Mouse (Mus musculus) C2C12 (cell line): ENCODE measurements around the gene Iqsec1. TPM values are rescaled to one million over a fixed set of nuclear protein-coding genes. Genes with fewer than 3 reads are reported as not detected.

Experiments used
- H3K27me3 ChIP-seq: one replicate; pipeline ENCODE4 v1.6.1; 2011; ENCODE audit not compliant: control insufficient read depth, insufficient read depth, insufficient read length
- H3K36me3 ChIP-seq: one replicate; pipeline ENCODE4 v1.6.1; 2011; ENCODE audit not compliant: control insufficient read depth, insufficient read depth
- H3K4me3 ChIP-seq: one replicate; pipeline ENCODE4 v1.5.1; 2011; ENCODE audit warnings: mild to moderate bottlenecking, control low read depth; ENCODE audit not compliant: poor library complexity, insufficient read depth, severe bottlenecking
- H3K79me2 ChIP-seq: one replicate; pipeline ENCODE4 v1.6.1; 2011; ENCODE audit not compliant: control insufficient read depth, insufficient read depth
- H3K79me3 ChIP-seq: one replicate; pipeline ENCODE4 v1.6.1; 2011; ENCODE audit warnings: low read depth, control low read depth
- H3ac ChIP-seq: one replicate; pipeline ENCODE3; 2011; ENCODE audit warnings: low read depth; ENCODE audit not compliant: control insufficient read depth, insufficient read length
- CEBPB ChIP-seq: IDR thresholded peaks from one replicate; pipeline ENCODE4 v1.6.1; 2011; ENCODE audit warnings: low read depth, mild to moderate bottlenecking, control low read depth, moderate library complexity
- CTCF ChIP-seq: IDR thresholded peaks from one replicate; pipeline ENCODE4 v1.5.1; 2011; ENCODE audit not compliant: control insufficient read depth, insufficient read depth, insufficient read length
- FOSL1 ChIP-seq: IDR thresholded peaks from one replicate; pipeline ENCODE4 v1.8.0; 2011; ENCODE audit warnings: mild to moderate bottlenecking, low read length; ENCODE audit not compliant: poor library complexity, insufficient read depth, severe bottlenecking
- MAX ChIP-seq: IDR thresholded peaks from one replicate; pipeline ENCODE4 v1.6.1; 2011; ENCODE audit warnings: mild to moderate bottlenecking, control low read depth
- MYOD1 ChIP-seq: IDR thresholded peaks from one replicate; pipeline ENCODE4 v1.6.1; 2011; ENCODE audit warnings: low read depth; ENCODE audit not compliant: control insufficient read depth, insufficient read length
- MYOG ChIP-seq: IDR thresholded peaks from one replicate; pipeline ENCODE4 v1.6.1; 2011; ENCODE audit not compliant: control insufficient read depth, insufficient read length; ENCODE audit errors: extremely low read depth
- USF1 ChIP-seq: IDR thresholded peaks from one replicate; pipeline ENCODE4 v1.6.1; 2011; ENCODE audit warnings: low read depth, mild to moderate bottlenecking, control low read depth, moderate library complexity
- polyA plus RNA-seq: library from polyadenylated mRNA; unstranded; fragments of >200 nt; fragmentation: generic; extraction: Trizol; gene quantifications from one replicate; pipeline ENCODE4 v1.2.1, GENCODE M21; 2012; ENCODE audit warnings: missing spikeins

Gene Iqsec1
- polyA plus RNA-seq, 1 experiment: 20.6 TPM

DNA sequence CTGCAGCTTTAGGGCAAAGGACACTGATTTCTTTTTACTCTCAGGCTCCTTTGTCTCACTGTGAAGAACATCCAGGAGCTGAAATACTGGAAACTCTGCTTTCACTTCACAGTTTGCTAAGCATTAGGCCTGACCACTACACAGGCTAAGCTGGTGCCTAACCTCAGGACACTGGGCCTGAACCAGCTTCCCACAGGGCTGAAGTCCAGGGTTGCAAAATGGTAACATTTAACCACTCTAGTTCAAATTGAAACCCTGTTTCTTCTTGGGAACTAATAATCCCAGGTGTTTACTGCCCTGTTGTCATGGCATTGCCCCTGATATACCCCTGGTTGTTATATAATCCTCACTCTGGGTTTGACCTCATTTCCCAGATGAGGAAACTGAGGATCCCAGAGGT lies 234.8 kb downstream of the Iqsec1 start:
- no peak overlapping the region for H3ac ChIP-seq
- H3K36me3 ChIP-seq: peaks cover 28% of the 10 kb centered on the region
- peaks cover 89% of the 10 kb centered on the region for H3K79me2 ChIP-seq
- TF ChIP-seq MYOG (no peak), FOSL1 (no peak), CEBPB (no peak)
- H3K79me3 ChIP-seq: peaks cover 18% of the 10 kb centered on the region
- no peak overlapping the region for H3K4me3 ChIP-seq
- no peaks in the 10 kb centered on the region for H3K27me3 ChIP-seq

DNA sequence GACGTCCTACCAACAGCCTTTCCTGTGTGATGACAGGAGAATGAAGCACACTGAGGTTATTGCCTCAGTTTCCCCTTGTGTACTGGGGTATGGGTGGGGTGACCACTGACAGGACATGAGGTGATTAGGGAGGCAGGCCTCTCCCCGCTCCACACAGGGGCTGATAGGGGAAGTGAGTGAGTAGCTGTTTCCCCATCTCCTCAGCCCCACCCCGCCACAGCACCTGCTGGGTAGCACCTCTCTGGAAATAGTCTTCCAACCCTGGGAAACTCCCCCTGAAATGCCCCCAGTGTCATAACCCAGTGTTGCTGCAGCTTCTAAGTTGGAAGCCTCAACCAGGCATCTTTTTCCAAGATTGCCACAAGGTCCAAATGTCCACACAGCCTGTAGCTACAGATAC lies 236.9 kb downstream of the Iqsec1 start:
- Histone ChIP-seq H3K79me3 (peaks cover 25% of the 10 kb centered on the region), H3K27me3 (no peaks in the 10 kb centered on the region), H3K36me3 (peaks cover 35% of the 10 kb centered on the region), H3K4me3 (no peak overlapping the region), H3K79me2 (peaks cover 86% of the 10 kb centered on the region), H3ac (no peak overlapping the region)
- TF ChIP-seq USF1 (no peak), MYOG (no peak), FOSL1 (no peak), MAX (no peak), MYOD1 (no peak), CEBPB (no peak), CTCF (no peak)

DNA sequence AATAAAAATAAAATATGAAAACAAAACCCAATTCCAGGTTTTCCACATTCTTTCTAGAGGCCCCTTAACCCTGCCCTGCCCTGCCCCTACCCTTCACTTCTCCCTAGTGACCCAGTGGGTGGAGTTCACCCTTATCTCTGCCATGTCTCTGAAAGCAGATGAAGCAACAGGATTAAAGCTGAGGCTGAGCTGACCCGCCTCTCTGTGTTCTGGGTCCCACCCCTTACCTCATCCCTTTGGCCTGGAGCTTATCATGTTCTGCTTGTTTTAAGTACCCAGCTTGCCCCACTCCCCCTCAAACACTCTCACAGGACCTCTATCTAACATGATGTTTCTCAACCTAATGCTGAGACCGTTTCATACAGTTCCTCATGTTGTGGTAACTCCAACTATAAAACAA lies 238.4 kb downstream of the Iqsec1 start:
- TF ChIP-seq USF1: no peak
- TF ChIP-seq CEBPB: no peak
- no peak for TF ChIP-seq MYOG
- TF ChIP-seq FOSL1: no peak
- TF ChIP-seq MYOD1: no peak
- no peak for TF ChIP-seq CTCF
- no peak for TF ChIP-seq MAX
- peaks cover 24% of the 10 kb centered on the region for H3K79me3 ChIP-seq
- H3K79me2 ChIP-seq: peaks cover 85% of the 10 kb centered on the region
- H3K36me3 ChIP-seq: peaks cover 37% of the 10 kb centered on the region
- H3K4me3 ChIP-seq: no peak overlapping the region
- H3K27me3 ChIP-seq: no peaks in the 10 kb centered on the region
- H3ac ChIP-seq: no peak overlapping the region

DNA sequence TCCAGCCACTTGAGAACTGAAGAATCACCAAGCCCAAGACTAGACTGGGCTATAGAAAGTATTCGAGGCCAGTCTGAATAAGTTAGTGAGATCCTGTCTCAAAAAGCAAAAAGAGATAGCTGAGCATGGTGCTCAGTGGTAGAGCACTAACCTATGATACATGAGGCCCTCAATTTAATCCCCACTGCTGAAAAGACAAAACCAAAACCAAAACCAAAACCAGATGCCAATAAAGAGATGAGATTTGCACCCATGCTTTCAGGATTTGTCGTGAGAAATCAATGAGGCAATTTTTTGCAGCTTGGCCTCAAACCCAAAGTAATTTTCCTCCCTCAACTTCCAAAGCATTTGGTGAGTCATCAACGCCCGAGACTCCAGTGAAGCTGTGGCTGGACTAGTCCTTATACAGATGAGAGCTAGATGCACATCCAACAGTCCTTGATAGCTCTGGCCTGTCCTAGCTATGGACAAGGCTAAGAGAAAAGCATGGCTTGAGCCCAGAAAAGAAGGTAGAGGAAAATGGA lies 239.0 kb downstream of the Iqsec1 start:
- Histone ChIP-seq H3K4me3 (no peak overlapping the region), H3ac (no peak overlapping the region), H3K36me3 (peaks cover 37% of the 10 kb centered on the region), H3K27me3 (no peaks in the 10 kb centered on the region), H3K79me3 (peaks cover 22% of the 10 kb centered on the region), H3K79me2 (peaks cover 79% of the 10 kb centered on the region)
- TF ChIP-seq USF1: no peak
- no peak for TF ChIP-seq FOSL1
- no peak for TF ChIP-seq MYOG
- no peak for TF ChIP-seq MAX
- TF ChIP-seq MYOD1: no peak
- no peak for TF ChIP-seq CEBPB
- no peak for TF ChIP-seq CTCF

DNA sequence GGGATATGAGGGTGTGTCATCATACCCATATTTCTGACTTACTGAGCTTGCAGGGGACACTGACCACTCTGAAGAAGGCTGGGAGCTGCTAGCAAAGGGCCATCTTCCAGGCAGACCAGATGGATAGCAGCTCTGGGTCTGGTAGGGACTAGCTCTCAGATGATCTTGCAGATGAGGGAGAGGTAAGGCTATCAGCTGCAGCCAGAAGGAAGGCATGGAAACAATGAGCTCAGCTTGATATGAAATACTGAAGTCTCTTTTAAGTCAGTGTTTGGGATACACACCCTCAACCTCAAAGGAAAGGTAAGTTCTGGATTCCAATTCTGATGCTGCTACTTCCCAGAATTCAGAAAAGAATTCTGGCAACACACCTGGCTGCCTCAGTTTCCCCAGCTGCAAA lies 239.5 kb downstream of the Iqsec1 start:
- TF ChIP-seq MYOG (no peak), CEBPB (no peak), USF1 (no peak), FOSL1 (no peak), MAX (no peak), CTCF (no peak)
- Histone ChIP-seq H3K27me3 (no peaks in the 10 kb centered on the region), H3K36me3 (peaks cover 37% of the 10 kb centered on the region), H3K4me3 (no peak overlapping the region), H3K79me3 (peaks cover 17% of the 10 kb centered on the region), H3ac (no peak overlapping the region), H3K79me2 (peaks cover 74% of the 10 kb centered on the region)

DNA sequence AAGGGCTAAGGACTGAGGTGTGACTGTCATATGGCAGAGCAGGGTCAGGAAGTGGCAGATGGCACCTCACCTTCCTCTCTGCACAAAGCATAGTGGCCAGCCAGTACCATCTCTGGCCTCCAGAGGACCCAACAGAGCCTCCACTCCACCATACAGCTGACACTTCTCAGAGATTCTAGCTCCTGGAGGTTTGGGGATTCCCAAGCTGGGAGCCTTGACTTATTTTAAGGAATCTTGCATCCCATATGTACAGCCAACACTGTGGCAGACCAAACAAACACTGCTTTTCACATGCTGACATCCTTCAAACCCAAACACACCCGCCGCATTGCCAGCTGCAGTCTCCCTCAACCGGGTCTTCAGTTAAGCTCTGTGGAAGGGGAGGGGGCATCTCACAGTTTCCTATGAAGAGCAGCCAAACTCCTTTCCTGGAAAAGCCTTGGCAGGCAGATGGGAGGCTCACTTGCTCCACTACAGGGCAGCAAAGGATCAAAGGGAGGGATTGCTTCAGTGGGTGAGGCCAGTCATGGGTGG lies 242.1 kb downstream of the Iqsec1 start:
- no peak overlapping the region for H3K4me3 ChIP-seq
- TF ChIP-seq FOSL1: no peak
- TF ChIP-seq MYOG: no peak
- no peak for TF ChIP-seq CEBPB
- TF ChIP-seq MAX: no peak
- TF ChIP-seq MYOD1: no peak
- TF ChIP-seq CTCF: no peak
- TF ChIP-seq USF1: no peak

More for the DNA sequence above, 242.1 kb downstream of the Iqsec1 start:
- H3K79me3 ChIP-seq: peaks cover 18% of the 10 kb centered on the region
- no peaks in the 10 kb centered on the region for H3K27me3 ChIP-seq
- no peak overlapping the region for H3ac ChIP-seq
- H3K36me3 ChIP-seq: peaks cover 26% of the 10 kb centered on the region
- H3K79me2 ChIP-seq: peaks cover 71% of the 10 kb centered on the region
